Mouse (Mus musculus): ENCODE results near the gene Ndufaf3. TPM values are rescaled to one million over a fixed set of nuclear protein-coding genes. Genes with fewer than 3 reads are reported as not detected.

Gene Ndufaf3
- polyA plus RNA-seq, 1 experiment from 2014 or later = 41.5 TPM

DNA sequence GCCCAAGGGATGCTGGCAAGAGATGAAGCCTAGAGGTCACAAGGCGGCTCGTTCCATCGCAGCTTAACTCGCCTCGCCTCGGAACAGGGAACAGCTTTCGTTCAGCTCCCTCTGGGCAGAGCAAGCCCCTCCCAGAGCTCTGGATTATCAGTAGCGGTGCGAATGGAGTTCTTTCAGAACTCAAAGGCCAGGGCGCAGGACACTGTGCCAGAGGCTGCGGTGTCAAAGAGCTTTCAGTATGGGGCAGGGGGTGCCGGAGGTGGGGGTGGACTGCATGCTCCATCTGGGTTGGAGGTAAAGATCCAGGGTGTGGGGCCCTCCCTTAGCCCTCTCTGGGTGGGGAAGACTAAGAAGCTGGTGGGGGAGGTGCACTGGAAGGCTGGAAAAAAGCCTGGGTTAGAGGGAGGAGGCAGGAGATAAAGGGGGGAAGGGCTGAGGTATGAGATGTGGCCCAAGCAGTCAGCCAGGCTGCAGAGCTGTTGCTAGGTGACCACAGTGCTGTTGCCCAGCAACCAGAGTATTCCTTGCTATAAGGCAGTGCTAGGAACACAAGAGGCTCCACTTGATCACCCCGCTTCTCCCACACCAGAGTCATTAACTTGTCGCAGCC lies 20.4 kb upstream of the Ndufaf3 start:
- H3K36me3 ChIP-seq = no peaks in the 10 kb centered on the region
- H3K4me2 ChIP-seq = peak overlapping the region; percentile 52
- H3K9me3 ChIP-seq (replicated peaks) = no peaks in the 10 kb centered on the region
- peaks cover 30% of the 10 kb centered on the region for H3K4me1 ChIP-seq
- H3K9ac ChIP-seq = peak overlapping the region; percentile 27; the same call in 1 of the 2 replicates
- H3K27ac ChIP-seq = peak overlapping the region; percentile 90
- H3K4me3 ChIP-seq (replicated peaks) = peak overlapping the region; percentile 17; the same call in 1 of the 2 replicates
- WGBS = 7% methylated on average over 14 of the region's 14 CpGs
- peak; percentile 96 for ATAC-seq (replicated peaks; ENCODE audit: low FRiP score)
- H3K27me3 ChIP-seq = no peaks in the 10 kb centered on the region

DNA sequence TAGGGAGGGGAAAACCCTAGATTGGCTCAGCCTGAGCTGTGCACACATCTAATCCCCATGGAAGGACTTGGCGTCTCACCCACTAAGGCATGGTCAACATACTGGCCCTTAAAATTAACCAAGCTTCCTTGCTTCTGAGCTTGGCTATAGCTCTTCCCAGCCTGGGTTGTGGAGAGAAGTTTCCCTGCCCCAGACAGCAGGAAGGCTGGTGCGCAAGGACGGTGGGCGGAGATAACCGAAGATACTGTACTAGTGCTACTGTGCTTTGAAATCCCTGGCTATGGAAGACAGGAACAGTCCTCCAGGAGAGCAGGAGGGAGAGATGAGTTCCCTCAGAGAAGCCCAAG lies 12.1 kb upstream of the Ndufaf3 start:
- H3K27ac ChIP-seq = peak overlapping the region; percentile 96
- peak; percentile 5; the same call in 1 of the 2 replicates for ATAC-seq (replicated peaks; ENCODE audit: low FRiP score)
- 70% methylated on average over 5 of the region's 5 CpGs for WGBS

DNA sequence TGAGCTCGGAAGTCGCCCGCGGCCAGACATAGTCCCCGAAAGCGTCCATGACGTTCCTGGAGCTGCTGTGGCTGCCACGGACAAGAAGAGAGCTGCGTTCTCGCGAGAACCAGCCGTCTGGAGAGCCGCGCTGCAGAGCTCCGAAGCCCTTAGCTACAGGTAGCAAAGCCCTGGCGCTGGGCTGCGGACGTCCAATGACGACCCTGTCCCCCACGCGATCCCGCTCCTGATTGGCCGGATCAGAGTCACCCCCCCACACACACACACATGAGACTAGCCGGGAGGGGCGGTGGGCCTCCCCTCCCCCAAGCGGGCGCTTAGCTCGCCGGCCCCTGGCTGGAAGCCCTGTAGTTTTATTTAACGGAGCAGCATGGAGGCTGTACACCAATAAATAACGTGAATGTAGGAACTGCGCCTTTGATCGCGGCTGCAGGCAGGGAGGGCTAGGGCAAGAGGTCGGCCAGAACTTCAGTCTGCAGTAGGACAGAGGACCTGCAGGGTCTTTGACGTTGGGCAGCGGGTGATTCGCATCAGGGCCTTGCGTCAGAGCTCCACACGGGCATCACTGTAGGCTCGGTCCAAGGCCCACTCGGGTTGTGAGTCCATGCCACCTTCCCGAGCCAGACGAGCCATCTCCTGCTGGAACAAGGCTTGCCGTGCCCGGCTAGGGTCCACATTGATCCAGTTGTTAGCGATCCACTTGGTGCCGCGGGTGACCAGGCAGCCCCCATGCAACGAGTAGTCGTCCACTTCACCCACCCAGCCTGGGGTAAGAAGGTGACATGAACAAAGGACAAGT lies 11.5 kb upstream of the Ndufaf3 start, which contains the start of gene Wdr6:
Wdr6 (minus strand) TSS at position 195 of the 799 bp plus-strand sequence.
- WGBS = 4% methylated on average over 51 of the region's 51 CpGs
- peaks cover 34% of the 10 kb centered on the region for H3K36me3 ChIP-seq

More for the DNA sequence above, 12.1 kb upstream of the Ndufaf3 start:
- Histone ChIP-seq H3K9ac (peak overlapping the region; percentile 84), H3K4me3 (replicated peaks) (peak overlapping the region; percentile 81), H3K36me3 (peaks cover 29% of the 10 kb centered on the region), H3K4me2 (peak overlapping the region; percentile 79), H3K9me3 (replicated peaks) (no peaks in the 10 kb centered on the region), H3K27me3 (no peaks in the 10 kb centered on the region), H3K4me1 (peaks cover 49% of the 10 kb centered on the region)

DNA sequence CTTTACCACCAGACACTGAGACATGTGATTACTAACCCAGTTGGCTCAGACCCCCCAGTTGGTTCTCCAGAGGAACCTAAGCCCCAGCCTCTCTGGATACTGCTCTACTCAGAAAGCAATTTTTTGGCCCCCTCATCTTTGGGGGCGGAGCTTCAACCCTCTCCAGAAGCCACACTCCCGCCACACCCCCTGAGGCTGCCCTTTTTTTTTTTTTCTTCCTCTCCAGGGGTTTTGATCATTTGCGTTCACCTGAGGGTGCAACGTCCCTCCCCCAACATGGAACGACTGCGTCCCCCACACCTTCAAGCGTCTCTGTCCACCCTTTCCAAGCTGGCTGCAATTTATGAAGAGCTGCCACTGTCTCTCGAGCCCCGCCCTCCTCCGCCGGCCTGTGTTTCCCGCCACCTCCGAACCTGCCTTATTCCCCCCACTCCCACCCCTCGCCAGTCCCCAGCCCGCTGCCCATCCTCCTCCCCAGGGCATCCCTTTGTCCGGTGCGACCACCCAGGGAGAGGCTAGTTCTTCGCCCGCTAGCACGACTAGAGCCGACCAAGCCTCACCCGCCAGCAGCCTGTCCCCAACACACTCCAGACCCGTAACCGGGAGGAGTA lies 10.8 kb upstream of the Ndufaf3 start:
- H3K9ac ChIP-seq = peak overlapping the region; percentile 84
- WGBS = under 1% methylated on average over 24 of the region's 24 CpGs
- ATAC-seq (replicated peaks; ENCODE audit: low FRiP score) = no peak
- H3K4me3 ChIP-seq (replicated peaks) = peak overlapping the region; percentile 81
- no peaks in the 10 kb centered on the region for H3K9me3 ChIP-seq (replicated peaks)
- H3K36me3 ChIP-seq = peaks cover 41% of the 10 kb centered on the region
- H3K4me2 ChIP-seq = peak overlapping the region; percentile 79
- peaks cover 59% of the 10 kb centered on the region for H3K4me1 ChIP-seq
- H3K27ac ChIP-seq = peak overlapping the region; percentile 96
- no peaks in the 10 kb centered on the region for H3K27me3 ChIP-seq

More for the DNA sequence above, 11.5 kb upstream of the Ndufaf3 start, which contains the start of gene Wdr6:
- no peaks in the 10 kb centered on the region for H3K27me3 ChIP-seq
- peaks cover 55% of the 10 kb centered on the region for H3K4me1 ChIP-seq
- peak within 1 kb of the TSS; percentile 79 for H3K4me2 ChIP-seq
- H3K27ac ChIP-seq = peak within 1 kb of the TSS; percentile 96
- H3K4me3 ChIP-seq (replicated peaks) = peak within 1 kb of the TSS; percentile 81
- peak; percentile 97 for ATAC-seq (replicated peaks; ENCODE audit: low FRiP score)
- peak within 1 kb of the TSS; percentile 84 for H3K9ac ChIP-seq
- no peaks in the 10 kb centered on the region for H3K9me3 ChIP-seq (replicated peaks)

DNA sequence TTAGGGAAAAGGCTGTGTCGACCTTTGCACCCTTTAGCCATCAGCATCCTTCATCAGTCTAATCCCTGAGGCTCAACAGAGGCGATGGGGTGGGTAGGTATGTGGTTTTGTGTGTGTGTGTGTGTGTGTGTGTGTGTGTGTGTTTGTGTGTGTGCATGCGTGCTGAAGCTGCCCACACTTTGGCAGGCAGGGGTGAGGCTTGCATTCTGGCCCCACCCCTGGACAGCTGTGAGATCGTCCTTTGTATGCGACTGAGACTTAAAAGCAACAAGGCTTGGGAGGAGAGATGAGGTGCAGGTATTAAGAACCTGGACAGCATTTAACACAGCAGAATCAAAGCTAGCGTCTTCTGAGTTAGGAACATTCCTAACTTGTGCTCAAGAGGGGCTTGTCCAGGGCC lies 9.8 kb upstream of the Ndufaf3 start:
- WGBS = 46% methylated on average over 6 of the region's 6 CpGs
- Histone ChIP-seq H3K4me3 (replicated peaks) (peak overlapping the region; percentile 81), H3K36me3 (peaks cover 51% of the 10 kb centered on the region), H3K4me1 (peaks cover 59% of the 10 kb centered on the region), H3K4me2 (peak overlapping the region; percentile 79), H3K9ac (peak overlapping the region; percentile 84; the same call in 1 of the 2 replicates), H3K27me3 (no peaks in the 10 kb centered on the region), H3K9me3 (replicated peaks) (no peaks in the 10 kb centered on the region), H3K27ac (peak overlapping the region; percentile 96)
- ATAC-seq (replicated peaks; ENCODE audit: low FRiP score) = no peak

DNA sequence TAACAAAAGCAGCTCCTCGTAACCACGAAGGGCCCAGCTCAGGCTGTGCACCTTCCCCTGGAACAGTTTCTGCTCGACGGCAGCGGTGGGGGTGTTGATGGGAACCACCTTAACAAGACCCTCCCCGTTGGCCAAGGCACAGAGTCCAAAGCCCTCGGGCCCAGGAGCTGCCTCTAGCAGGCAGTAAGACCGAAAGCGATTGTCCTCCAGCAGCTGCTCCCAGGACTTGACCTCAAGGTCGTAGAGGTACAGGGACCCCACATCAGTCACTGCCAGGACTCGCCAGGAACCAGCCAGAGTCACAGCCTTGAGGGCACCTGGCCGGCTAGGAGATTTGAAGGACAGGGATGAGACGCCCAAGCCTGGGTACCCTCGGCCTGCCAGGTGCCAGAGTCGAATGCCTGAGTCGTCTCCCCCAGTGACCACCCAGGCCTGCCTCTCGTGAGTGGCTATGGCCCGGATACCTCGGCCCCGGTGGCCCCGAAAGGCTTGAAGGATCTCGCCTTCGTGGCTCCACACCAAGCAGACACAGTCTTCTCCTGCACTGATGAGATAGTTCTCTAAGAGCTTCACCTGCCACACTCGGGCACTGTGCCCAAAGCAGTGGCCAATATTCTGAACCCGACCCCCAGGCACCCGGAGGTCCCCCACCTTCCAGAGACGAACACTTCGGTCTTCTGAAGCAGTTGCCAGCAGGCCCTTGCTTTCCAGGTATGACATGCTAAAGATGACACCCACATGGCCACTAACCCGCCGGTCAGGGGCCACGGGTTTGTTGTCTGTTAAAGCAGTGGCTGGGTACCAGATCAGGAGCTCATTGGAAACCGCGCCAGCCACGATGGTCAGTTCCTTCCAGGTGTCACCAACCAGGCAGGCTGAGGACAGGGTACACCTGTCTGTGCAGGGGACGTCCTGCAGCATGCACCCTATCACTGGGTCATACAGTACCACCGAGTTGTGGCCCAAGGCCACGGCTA lies 8.4 kb upstream of the Ndufaf3 start:
- Histone ChIP-seq H3K9me3 (replicated peaks) (no peaks in the 10 kb centered on the region), H3K27ac (no peak overlapping the region), H3K27me3 (no peaks in the 10 kb centered on the region), H3K4me2 (0 out of 2 replicates have a peak overlapping the region, but pooled peaks have one; percentile 79), H3K4me1 (peaks cover 64% of the 10 kb centered on the region), H3K9ac (no peak overlapping the region), H3K4me3 (replicated peaks) (no peak overlapping the region), H3K36me3 (peaks cover 59% of the 10 kb centered on the region)
- WGBS = 80% methylated on average over 37 of the region's 37 CpGs
- ATAC-seq (replicated peaks; ENCODE audit: low FRiP score) = no peak

DNA sequence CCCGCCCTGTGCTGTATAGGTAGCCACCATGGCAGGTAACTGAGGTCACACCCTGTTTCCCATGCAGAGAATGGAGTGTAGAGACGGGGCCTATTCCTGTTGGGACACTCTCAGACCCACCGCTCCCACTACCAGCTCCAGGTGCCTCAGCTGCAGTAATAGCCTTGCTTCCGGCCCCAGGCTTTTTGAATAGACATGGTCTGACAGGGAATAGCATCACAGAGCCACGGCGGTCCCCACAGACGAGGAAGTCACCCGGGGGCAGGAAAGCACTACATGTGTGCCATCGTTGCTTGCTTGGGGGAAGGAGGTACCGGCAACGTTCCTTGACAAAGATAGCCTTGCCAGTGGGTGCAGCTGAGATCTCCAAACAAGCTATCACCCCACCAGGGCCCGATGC lies 7.7 kb upstream of the Ndufaf3 start:
- no peak for ATAC-seq (replicated peaks; ENCODE audit: low FRiP score)
- Histone ChIP-seq H3K4me2 (0 out of 2 replicates have a peak overlapping the region, but pooled peaks have one; percentile 1), H3K27me3 (no peaks in the 10 kb centered on the region), H3K4me3 (replicated peaks) (no peak overlapping the region), H3K36me3 (peaks cover 59% of the 10 kb centered on the region), H3K9me3 (replicated peaks) (no peaks in the 10 kb centered on the region), H3K9ac (no peak overlapping the region), H3K4me1 (peaks cover 69% of the 10 kb centered on the region), H3K27ac (no peak overlapping the region)
- 91% methylated on average over 12 of the region's 12 CpGs for WGBS

DNA sequence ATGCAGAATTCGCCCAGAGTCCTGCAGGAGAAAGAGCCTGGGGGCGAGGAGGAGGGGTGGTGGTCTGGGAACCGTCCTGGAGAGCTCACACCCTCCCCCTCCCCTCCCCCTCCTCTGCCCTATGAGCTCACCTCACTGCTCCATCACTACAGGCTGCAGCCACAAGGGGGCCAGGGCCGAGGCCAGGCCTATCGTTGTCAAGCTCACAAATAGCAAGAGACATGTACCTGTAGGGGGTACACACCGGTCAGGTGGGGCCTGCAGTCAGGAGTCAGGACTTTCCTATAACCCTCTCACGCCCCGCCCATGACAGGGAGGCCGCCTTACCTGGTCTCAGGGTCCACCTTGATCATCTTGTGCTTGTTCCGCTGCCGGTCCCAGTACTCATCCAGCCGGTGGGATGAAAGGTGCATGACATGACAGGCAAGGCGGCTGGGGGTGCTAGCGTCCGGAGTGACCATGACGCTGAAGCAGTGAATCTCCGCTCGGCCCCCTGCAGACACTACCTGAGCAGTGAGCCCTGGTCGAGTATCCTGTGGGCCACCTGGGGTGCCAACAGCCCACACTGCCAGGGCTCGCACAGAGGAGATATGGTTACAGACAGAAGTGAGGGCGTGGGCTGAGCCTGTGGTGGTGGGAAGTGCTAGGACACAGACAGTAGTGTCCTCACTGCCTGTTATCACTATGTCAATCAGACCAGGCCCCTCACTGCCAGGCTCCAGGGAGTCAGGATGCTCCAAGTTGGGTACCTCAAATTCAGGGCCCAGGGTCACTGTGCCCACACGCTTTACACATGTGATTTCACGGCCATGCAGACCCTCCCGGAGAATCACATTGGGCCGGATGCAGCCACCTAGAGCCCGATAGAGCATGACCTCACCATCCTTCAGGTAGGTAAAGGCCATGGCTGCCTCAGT lies 6.8 kb upstream of the Ndufaf3 start:
- no peak overlapping the region for H3K4me2 ChIP-seq
- no peaks in the 10 kb centered on the region for H3K27me3 ChIP-seq
- H3K27ac ChIP-seq = peak overlapping the region; percentile 10; the same call in 1 of the 2 replicates
- H3K36me3 ChIP-seq = peaks cover 59% of the 10 kb centered on the region
- no peak for ATAC-seq (replicated peaks; ENCODE audit: low FRiP score)
- H3K4me3 ChIP-seq (replicated peaks) = no peak overlapping the region
- no peak overlapping the region for H3K9ac ChIP-seq
- H3K9me3 ChIP-seq (replicated peaks) = no peaks in the 10 kb centered on the region
- H3K4me1 ChIP-seq = peaks cover 67% of the 10 kb centered on the region
- WGBS = 60% methylated on average over 26 of the region's 26 CpGs

DNA sequence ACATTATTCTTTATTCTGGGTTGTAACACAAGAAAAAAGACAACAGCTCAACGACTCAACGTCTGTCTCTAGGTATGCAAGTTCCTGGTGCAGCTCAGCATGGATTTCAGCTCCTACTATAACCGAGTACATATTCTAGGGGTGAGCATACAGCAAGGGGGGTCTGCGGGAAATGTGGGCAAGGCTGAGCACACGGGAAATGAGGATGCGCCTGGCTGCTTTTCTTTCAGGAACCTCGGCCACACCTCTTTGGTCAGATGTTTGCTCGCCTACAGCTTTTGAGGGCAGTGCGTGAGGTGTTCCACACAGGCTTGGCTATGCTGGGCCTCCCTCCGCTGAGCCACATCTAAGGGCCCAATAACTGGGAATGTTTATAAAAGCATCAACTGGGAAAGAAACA lies 5.1 kb upstream of the Ndufaf3 start:
- 75% methylated on average over 10 of the region's 10 CpGs for WGBS
- Histone ChIP-seq H3K9me3 (replicated peaks) (no peaks in the 10 kb centered on the region), H3K27me3 (no peaks in the 10 kb centered on the region), H3K27ac (no peak overlapping the region), H3K4me3 (replicated peaks) (no peak overlapping the region), H3K36me3 (peaks cover 59% of the 10 kb centered on the region), H3K4me1 (peaks cover 72% of the 10 kb centered on the region), H3K9ac (no peak overlapping the region), H3K4me2 (no peak overlapping the region)
- ATAC-seq (replicated peaks; ENCODE audit: low FRiP score) = no peak

DNA sequence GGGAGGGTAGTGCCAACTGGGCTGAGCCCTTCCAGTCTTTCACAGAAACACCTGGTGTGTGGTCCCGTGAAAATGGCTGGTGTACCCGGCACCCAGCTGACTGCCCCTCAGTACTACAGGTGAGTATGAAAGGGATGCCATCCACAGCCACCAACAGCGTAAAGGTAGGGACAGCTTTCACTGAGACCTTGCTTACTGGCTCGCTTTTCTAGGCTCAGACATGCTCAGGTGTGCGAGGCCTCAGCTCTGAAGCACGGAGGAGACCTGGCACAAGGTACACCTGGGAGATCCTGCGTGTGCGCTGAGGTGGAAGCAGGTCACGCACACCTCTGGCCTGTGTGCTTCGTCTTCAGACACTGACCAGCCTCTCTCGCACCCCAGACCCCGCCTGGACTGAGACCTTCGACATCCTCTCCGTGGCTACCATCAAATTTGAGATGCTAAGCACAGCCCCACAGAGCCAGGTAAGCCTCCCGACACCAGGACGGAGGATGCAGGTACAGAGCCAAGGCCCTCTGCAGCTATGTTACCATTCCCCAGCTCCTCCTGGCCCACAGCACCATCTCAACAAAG lies 4.3 kb upstream of the Ndufaf3 start:
- Histone ChIP-seq H3K27me3 (no peaks in the 10 kb centered on the region), H3K36me3 (peaks cover 59% of the 10 kb centered on the region), H3K4me1 (peaks cover 64% of the 10 kb centered on the region), H3K4me3 (replicated peaks) (no peak overlapping the region), H3K9me3 (replicated peaks) (no peaks in the 10 kb centered on the region), H3K9ac (no peak overlapping the region), H3K4me2 (no peak overlapping the region), H3K27ac (no peak overlapping the region)
- 96% methylated on average over 16 of the region's 16 CpGs for WGBS
- ATAC-seq (replicated peaks; ENCODE audit: low FRiP score) = no peak
